Mouse (Mus musculus): ENCODE data around the gene Olfr1392.

DNA sequence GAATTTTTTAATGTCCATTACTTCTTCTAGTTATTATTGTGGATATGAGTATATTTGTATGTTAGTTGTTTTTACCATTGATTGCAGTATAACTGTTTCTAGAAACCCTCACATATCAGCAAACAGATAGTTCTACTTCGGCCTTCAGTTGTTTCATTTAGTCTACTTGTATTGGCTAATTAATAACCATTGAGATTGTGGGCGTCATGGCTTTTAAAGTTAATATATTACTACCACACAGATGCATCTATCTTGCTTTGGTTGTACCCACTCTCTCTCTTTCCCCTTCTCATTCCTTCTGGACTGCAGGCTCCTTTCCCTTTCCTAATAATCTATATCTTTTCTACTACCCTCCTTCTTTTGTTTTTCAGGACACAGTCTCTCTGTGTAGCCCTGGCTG, 25.8 kb upstream of the Olfr1392 start:
- TF ChIP-seq CTCF (IDR thresholded peaks at IDR 0.05; ENCODE audit: low read depth) (no peak), EP300 (optimal IDR thresholded peaks at IDR 0.05) (no peak)

Data from stomach, postnatal 0 days (tissue).